Mouse (Mus musculus) cortical plate, adult 2 months (tissue): ENCODE data around the gene Sugct.

Source experiments
- CTCF ChIP-seq: fragments of 200-500 bp; IDR thresholded peaks from 2 replicates; pipeline ENCODE4 v1.5.1; 2011; ENCODE audit warnings: mild to moderate bottlenecking, control low read depth, low read length; ENCODE audit not compliant: insufficient read depth; ENCODE audit errors: extremely low read depth
- POLR2A ChIP-seq: fragments of 200-500 bp; IDR thresholded peaks from 2 replicates; pipeline ENCODE4 v1.6.1; 2011; ENCODE audit warnings: mild to moderate bottlenecking, low read length, control low read depth; ENCODE audit not compliant: insufficient read depth; ENCODE audit errors: extremely low read depth

- no peak for TF ChIP-seq CTCF
- no peak for TF ChIP-seq POLR2A
Measured at GRCm38 (mm10) chr13:17585267-17585913, 110.0 kb downstream of the Sugct start.
